Mouse (Mus musculus) erythroblast, embryonic 14.5 days (primary cell): Measurements from ENCODE around the gene Postn.

ENCODE experiments used
- GATA1 ChIP-seq: IDR thresholded peaks from 2 replicates; pipeline ENCODE4 v1.6.1; 2012; ENCODE audit warnings: low read length, inconsistent platforms, mixed read lengths
- TAL1 ChIP-seq: IDR thresholded peaks from 3 replicates; pipeline ENCODE4 v1.6.1; 2012; ENCODE audit warnings: low read length, inconsistent platforms, mixed read lengths

DNA sequence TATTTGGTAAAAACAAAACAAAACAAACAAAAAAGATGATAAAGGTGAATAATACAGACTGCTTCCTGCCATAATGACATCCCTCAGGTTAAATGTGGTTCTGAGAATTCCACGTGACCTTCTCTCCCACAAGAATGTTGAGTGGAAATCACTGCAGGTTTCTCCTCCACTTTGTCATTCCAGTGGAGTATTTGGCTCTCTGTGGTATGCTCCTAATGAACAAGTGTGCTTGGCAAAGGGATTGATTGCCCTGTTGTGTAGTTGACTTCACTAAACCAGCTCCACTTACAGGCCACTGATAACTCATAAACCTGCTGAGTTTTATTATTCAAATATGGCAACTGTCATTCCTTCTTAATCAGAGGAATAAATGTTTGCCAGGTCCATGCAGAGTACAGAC lies 39.7 kb downstream of the Postn start:
- TF ChIP-seq GATA1 (no peak), TAL1 (no peak)
